Mouse (Mus musculus): Measurements from ENCODE around the gene Ppfibp2.

Ppfibp2 gene

DNA sequence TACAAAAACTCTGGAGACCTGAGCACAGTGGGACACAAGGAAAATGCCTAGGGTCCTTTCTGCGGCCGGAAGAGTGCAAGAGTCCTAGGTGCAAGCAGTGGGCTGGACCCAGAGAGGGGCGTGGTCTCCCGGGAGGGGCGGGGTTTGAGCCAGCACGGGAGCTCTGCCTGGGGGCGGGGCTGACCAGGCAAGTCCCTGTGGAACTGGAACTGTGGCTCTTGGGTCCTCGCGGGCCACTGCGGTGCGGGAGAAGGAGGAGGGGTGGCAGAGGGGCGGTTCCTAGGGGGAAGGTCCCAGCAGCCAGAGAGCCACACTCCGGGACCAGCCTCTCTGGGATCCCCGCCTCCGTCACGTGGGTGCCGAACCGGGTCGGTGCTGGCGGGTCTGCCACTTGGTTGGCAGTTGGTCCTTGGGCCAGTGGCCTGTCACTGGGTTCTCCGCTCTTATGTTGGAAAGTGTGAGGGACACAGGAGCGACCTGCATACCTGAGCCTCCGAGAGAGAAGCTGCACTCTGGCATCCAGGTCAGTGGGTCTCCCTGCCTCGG lies at the start of gene Ppfibp2:
Gene Ppfibp2, plus strand, starts transcription at position 351 of the 546 bp plus-strand sequence.
- in situ Hi-C loops (cut with MboI, MseI): no loop called here

DNA sequence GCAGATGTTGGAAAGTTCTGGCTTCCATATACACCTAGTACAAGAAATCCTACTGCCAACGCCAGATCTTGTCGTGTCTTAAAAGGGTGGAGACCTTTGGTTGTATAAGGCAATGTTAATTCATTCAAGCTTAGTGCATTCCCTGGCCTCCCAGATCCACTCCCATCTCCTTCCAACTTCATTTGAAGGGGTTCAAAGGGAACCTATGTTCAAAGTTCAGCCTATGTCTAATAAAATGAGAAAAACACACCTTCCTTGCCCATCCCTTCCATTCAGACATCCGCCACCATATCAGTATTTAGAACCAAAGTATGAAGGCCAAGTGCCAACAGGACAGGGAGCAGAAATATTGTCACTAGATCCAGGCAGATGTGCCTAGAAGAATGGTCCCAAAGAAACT lies 47.1 kb upstream of the Ppfibp2 start:
- in situ Hi-C loops (cut with MboI, MseI): no loop called here

DNA sequence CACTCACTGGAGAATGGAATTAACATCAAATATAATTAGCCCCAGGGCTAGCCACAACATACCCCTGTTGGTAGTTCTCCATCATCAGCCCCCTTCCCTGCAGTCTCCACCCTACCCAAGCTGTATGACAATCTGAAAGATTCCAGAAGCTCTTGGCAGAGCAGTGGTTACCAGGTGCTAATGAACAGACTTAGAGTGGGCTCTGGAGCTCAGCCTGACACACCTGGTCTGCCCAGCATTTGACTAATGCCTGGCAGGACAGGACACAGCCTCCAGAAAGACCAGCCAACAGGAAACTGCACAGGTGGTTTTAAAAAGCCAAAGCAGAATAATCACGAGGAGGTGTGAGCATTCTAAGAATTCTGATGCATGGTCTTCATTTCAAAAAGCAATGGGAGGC lies 41.5 kb upstream of the Ppfibp2 start:
- in situ Hi-C loops (cut with MboI, MseI): no loop called here

DNA sequence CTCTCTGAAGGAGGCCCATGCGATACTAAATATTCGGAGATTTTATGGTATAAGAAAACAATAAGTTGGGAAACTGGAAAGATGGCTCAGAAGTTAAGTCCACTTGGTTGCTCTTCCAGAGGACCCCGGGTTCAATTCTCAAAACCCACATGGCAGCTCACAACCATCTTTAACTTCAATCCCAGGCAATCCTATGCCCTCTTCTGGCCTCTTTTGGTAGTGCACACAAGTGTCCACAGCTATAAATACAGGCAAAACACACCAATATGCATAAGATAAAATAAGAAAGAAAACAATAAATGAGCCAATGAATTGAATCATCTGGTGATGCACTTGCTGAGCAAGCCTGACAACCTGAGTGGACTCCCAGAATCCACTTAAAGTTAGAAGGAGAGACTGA lies 39.1 kb upstream of the Ppfibp2 start:
- in situ Hi-C loops (cut with MboI, MseI): no loop called here

DNA sequence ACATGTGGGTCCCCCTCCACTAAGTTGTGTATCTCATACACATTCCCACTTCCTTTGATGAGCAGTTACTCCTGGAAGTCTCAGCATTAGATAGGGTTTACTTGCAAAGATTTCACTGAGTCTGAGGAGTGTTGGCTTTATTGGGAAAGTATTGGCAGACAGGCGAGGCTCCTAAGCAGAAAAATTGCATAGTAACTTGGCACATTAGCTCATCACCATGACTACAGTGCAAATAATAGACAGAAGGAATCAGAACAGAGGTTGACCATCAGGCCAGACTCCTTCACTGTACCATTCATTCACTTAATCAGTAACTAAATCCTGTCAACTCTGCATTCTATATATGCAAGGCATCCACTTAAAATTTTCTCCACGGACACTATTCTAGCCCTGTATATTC lies 34.3 kb upstream of the Ppfibp2 start:
- in situ Hi-C loops (cut with MboI, MseI): no loop called here

DNA sequence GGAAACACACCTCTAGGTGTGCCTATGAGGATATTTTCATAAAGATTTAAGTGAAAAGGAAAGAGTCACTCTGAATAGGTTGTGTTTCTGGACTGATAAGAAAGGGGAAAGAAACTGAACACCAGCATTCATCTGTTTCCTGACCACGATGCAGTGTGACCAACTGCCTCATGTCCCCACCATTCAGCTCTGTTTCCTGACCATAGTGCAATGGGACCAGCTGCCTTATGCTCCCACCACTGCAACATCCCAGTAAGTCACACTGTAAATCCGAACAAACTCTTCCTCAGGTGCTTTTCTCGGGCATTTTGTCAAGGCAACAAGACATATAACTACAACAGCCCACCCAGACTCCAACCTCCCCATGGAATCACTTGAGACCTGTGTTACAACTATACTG lies 33.4 kb upstream of the Ppfibp2 start:
- in situ Hi-C loops (cut with MboI, MseI): no loop called here

DNA sequence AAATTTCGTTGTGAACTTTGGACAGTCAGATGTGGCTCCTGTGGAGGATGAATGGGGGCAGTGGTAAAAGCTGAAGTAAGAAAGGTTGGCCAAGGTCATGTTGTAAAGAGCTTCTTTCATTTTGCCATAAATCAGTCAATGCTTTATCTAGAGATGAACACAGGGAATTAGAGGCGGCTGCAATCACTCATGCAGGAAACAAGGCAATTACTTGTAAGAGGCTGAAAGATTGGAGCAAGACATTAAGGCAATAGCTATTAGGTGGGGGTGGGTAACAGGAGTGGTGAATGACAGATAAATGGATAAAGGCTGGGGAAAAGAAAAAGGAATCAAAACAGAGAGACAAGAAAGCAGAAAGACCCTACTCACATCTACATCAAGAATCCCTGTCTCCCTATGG lies 31.3 kb upstream of the Ppfibp2 start:
- in situ Hi-C loops (cut with MboI, MseI): no loop called here

DNA sequence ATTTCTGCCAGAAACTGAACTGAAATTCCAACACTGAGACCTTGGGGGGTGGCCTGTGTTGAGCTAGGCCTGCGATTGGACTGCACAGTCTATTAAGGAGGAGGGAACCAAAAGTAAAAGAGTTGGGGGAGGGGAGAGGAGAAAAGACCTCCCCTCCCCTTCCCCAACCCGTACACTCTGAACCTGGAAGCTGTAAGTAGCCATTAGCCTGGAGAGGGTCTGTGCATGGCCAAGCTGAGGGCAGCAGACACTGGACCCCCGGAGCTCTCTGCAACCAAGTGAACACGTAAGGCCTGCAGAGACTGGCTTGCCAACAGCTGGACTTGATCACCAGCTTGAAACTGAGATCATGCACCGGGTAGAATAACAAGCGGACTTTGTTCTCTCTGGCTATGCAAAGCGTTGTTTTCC lies 27.7 kb upstream of the Ppfibp2 start, which contains the start of gene Olfml1:
Gene Olfml1, plus strand, starts transcription at position 186 of the 411 bp plus-strand sequence.
- in situ Hi-C loops (cut with MboI, MseI): no loop called here

DNA sequence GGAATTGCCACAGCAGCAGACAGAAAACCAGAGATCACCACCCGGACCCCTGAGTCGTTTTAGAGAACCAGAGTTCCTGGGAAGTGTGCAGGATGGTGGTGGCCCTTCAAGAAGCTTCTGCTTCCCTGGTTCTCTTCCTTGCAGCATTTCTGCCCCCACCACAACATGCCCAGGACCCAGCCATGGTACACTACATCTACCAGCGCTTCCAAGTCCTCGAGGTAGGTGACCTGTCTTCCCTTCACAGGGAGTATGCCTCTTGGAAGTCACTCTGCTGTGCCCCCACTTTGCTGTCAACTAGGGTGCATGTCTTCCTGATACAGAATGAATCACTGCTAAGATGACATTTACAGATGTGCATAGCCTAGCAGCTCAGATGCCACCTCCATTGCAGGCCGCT lies 27.3 kb upstream of the Ppfibp2 start:
- in situ Hi-C loops (cut with MboI, MseI): no loop called here

DNA sequence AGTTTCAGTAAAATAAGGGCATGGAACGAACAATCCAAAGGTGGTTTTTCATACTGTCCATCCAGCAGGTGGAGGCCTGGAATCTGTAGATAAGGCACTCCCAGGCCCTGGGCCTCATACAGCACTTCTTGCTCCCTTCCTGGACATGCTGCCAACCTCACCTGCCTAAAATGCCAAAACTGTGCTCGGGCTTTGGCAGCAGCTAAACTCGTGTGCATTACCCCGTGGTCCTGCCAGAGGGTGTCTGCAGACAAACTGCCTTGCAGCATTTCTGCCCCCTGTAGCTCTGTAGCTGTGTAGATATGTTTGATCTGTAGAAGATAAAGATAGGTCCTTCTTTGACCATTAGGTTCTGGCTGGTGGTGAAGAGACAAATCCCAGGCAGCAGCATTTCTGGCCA lies 26.0 kb upstream of the Ppfibp2 start:
- in situ Hi-C loops (cut with MboI, MseI): no loop called here

DNA sequence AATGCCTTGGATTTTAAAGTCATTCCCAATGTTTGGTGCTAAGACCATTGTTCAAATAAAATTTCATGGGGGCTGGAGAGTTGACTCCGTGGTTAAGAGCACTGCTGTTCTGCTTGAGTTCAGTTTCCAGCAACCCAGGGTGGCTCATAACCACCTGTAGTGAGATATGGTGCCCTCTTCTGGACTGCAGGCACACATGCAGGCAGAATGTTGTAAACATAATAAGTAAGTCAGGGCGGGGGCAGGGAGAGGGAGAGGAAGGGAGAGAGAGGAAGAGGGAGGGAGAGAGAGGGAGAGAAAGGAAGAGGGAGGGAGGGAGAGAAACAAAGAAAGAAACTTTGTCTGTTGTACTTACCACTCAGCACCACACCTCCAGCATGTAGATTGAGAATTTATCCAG lies 21.2 kb upstream of the Ppfibp2 start:
- in situ Hi-C loops (cut with MboI, MseI): no loop called here

DNA sequence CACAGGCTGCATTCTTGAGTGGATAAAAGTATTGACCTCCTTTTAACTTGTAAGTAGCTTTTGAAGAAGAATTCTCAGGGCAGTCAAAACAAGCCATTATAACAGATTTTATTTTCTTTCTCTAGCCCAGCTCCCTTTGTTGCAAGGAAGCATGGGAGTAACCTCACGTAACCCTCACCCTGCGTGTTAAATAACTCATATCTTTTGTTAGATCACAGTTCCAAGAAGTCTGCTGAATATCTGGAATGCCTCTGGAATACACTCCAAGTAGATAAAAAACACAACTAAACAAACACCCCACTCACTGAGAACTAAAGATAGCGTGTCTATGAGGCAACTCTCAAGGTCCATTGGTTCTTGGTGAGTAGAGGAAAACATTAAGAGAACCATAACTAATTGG lies 20.7 kb upstream of the Ppfibp2 start:
- in situ Hi-C loops (cut with MboI, MseI): no loop called here

DNA sequence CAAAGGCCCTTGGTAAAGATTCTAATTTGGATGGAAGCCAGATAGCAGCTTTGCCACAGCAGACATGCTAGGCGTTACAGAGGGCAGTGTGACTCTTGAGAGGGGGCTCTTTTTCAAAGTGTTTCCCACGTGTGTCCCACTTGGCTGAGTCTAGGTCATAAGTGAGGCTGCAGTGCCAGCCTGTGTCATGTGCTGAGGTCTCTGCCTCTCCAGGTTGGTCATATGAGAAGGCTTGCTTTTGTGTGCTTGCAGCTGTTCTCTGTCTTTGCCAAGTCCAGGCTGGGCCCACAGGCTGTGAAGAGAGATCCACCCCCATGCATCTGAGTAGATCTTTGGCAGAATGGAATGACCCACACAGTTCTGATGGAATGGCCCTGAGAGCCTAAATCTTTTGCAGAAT lies 2.4 kb upstream of the Ppfibp2 start:
- in situ Hi-C loops (cut with MboI, MseI): no loop called here

DNA sequence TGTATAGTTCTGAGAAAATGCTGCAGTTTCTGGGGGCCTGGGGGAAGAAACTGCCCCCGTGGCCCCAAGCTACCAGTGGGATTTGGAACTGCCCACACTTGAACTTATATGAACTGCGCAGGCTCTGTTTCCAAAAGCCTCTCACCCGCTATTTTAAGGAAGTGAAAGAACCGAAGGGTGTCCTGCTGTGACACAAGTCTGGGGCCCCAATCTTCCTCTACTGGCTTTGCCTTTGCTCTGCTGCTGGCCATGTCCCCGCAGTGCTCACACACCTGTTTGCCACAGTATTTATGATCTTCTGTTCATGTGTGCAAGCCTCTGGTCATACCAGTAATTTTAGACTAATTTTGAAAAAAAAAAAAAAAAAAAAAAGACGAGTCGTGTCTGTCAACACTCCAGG lies 1.1 kb upstream of the Ppfibp2 start:
- in situ Hi-C loops (cut with MboI, MseI): no loop called here

DNA sequence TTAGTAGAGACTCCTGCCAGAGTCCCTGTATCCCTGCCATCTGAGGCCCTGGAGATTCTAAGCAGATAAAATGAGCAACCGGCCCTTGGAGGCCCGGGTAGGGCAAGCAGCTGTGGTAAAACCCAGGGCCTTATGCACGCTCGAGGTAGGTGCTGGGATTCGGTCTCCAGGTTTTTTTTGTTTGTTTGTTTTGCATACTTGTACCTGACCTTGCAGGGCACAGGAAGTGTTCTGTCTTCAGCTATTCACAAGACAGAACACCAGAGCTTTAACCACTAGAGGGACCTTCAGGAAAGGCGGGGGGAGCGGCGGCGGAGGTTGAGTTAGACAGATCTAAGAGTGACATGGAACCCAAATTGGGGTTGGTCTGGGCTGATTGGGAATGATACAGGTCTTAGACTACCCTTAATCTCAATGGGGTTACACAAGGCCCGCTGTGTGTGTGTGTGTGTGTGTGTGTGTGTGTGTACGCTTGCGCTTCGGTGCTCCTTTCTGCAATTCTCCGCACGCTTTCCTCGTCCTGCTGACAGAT lies 616 bp upstream of the Ppfibp2 start:
- in situ Hi-C loops (cut with MboI, MseI): no loop called here

DNA sequence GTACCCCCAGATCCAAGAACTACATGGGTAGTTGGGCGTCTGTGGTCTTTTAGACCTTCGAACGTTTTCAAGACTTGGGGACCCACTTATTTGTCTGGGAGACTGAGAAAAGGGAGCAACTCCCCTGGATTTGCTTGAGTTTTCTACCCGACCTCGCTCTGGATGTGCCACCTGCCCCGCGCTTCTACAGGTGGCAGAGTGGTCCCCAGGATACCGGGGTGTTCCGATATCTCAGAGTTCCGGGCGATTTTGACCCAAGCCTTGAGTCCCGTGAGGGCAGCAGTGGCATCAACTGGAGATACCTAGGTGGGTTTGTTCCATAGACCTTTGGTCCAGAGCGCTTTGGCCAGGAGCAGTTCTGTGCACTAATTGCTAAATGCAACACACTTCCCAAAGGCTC lies 419 bp downstream of the Ppfibp2 start:
- in situ Hi-C loops (cut with MboI, MseI): no loop called here

DNA sequence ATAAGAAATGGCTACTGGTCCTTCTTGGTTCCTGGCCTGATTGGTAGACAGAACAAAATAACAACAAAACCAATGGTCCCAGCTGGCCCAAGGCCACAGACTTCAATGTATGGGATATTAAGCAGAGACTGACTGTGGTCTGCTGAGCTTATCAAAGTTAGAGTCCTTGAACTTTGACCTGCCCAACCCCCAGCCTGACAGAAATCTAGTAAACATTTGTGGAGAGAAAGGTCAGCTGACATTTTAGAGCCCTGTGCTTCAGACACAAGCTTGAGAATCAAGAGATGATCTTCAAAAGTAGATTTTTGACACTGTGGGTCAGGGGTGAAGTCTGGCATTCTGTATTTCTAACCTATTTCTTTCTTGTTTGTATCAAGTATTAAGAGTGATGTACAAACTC lies 1.7 kb downstream of the Ppfibp2 start:
- in situ Hi-C loops (cut with MboI, MseI): no loop called here

DNA sequence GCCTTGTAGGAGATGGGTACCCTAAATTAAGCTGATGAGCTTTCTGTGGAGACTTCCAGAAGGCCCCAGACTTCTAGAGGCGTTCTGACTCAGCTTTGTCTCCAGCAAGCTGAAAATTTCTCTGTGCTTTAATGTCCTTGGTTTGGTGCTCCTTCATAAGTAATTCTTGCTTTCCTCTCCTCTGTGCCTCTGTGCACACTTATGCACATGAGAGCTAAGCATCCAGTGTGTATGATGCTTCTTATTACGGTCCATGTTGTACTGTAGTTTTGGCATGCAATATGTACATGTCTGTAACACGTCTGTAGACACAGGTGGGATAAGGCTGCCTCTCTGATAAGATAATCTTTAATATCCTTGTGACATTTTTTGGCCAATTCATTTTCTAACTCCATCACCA lies 2.9 kb downstream of the Ppfibp2 start:
- in situ Hi-C loops (cut with MboI, MseI): no loop called here

DNA sequence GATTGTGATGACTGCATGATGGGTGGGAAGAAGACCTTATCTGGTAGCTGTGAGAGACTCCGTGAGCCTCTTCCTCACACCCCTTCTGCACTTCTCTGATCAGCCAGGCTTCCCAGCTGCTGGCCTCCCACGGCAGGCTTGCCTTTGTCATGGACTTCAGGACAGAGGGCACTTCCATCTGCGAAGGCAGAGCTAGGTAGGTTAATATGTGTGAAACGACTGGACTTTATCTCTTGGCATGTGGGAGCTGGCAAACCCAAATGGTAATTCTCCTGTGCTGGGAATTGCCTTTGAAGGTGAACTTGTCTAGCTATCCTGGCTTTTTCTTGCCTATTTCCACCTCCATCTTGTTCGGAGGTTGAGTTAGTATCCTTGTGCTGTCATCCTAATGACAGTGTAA lies 5.6 kb downstream of the Ppfibp2 start:
- in situ Hi-C loops (cut with MboI, MseI): no loop called here

DNA sequence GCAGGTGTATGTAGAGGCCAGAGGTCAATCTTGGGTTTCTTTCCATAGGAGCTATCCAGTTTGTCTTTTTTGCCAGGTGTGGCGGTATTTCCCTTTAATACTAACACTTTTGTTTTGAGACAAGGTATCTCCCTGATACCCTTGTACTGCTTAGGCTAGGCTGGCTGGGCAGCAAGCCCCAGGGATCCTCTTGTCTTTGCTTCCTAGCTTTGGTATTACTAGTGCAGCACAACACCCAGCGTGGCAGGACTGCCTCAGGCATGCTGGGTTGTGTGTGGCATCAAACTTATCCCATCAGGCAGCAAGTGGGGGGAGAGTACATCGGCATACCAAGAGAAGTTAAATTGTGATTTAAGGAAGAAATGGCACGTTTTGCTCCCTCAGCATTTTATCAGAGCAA lies 7.5 kb downstream of the Ppfibp2 start:
- in situ Hi-C loops (cut with MboI, MseI): no loop called here

DNA sequence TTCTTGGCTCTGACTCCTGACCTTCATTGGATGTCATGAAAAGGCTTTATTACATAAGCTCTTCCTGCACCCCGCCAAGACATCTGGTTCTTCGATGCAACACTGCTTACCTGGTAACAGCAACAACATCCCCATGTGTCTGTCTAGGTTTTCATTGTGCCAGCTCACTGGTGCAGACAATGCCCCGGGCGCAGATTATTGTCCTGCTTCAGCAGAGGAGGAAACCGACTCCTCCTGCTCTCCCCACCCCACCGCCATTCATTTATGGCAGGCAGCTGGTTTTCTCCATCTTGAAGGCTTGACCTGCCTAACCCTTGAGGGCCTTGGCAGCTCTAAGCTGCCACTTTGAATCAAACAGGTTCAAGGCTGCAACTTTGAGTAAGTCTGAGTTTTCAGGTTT lies 7.9 kb downstream of the Ppfibp2 start:
- in situ Hi-C loops (cut with MboI, MseI): no loop called here

DNA sequence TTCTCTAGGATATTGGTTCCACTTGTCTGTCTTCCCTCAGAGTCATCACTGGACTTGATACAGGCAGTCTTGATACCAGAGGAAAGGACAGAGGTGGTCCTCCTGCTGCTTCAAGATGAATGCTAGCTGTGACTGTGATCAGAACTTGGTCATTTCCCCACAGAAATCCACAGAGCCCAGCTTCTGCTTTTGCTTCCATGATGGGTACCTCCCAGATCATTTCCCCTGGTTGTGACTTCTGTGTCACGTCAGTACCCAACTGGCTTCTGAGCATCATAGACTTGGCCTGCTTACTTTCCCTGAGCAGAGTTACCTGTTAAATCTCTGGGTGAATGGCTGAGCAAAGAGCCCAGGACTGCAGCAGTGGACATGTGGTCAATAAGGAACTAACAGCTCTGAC lies 12.8 kb downstream of the Ppfibp2 start:
- in situ Hi-C loops (cut with MboI, MseI): loop anchor here (5.0 kb wide), 1 partner anchor 40 kb away; no protein-coding TSS in a partner anchor

DNA sequence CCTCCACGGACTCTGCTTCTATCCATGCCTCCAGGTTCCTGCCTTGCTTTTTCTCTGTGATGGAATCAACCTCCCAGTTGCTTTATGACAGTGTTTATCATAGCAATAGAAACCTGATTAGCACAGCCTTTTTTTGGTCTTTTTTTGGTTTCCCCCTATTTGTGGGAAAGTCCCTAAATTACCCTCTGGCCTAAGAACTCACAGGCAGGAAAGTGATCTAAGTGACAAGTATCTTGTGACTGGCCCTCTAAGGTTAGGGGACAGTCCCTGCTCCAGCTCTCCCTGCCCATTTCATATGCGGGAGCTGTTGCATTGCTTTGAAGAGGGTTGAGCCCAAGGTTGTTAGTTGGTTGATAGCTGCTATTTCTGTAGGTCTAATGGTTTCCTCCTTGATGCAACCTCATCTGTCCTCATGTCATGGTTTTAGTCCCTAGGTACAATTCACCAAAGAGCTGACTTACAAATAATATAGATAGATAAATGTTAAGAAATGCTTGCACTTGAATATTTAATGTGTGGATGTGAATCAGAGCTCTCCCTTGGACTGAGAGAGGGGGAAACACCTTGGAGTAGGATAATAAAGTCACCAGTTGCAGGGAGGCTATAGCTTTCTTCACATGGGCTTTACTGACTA lies 14.7 kb downstream of the Ppfibp2 start:
- in situ Hi-C loops (cut with MboI, MseI): loop anchor here (5.0 kb wide), 1 partner anchor 38 kb away; no protein-coding TSS in a partner anchor

DNA sequence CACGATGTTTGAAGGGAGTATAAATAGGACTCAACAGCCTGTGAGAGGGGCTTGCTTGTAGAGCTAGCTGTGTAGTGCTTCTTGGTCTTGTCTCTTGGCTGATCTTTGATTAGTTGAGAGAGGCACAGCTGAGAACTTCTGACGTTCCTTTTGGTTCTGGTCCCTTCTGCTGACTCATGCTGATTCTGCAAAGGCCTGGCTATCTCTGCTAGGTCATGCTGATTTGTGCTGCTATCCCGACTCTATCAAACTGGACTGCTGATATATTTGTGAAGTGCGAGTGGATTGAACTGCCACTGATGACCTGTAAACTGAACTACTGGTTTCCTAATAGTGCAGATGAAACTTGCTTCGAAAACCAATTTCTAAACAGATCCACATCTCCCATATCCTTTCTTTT lies 15.9 kb downstream of the Ppfibp2 start:
- in situ Hi-C loops (cut with MboI, MseI): no loop called here
